28 mouse cellular contexts compared by ENCODE assay signal in genomic region chr2:154926843-154927242, GRCm38 (mm10). TPM values are rescaled to one million over a fixed set of nuclear protein-coding genes. Genes with fewer than 3 reads are reported as not detected.
DNase-seq lines count a peak whose midpoint lies in the region; ATAC-seq and TF ChIP-seq lines count a peak whose summit lies in the region.
"Had no signal": no experiment of that assay in that cellular context is flagged by ENCODE, and none has a peak within 500 bp of the region (broad histone marks: within the 10 kb centered on the region; RNA-seq: fewer than 3 reads in every experiment).

No protein-coding gene starts in this region.

- H3K4me2 ChIP-seq in limb, embryonic 11.5 days (ENCODE audit: low read depth, severe bottlenecking), result no peak overlapping the region
- no peak overlapping the region for H3K4me2 ChIP-seq in limb, embryonic 12.5 days
- no peak overlapping the region for H3K4me2 ChIP-seq in limb, embryonic 14.5 days (replicated peaks; ENCODE audit: low read depth, low read length, severe bottlenecking)
- no peak overlapping the region for H3K4me2 ChIP-seq in liver, embryonic 12.5 days
- H3K4me2 ChIP-seq in hindbrain, embryonic 14.5 days (replicated peaks), result no peak overlapping the region
- H3K4me2 ChIP-seq: embryonic facial prominence, embryonic 12.5 days; embryonic facial prominence, embryonic 15.5 days; forebrain, embryonic 12.5 days had no signal

- H3K4me1 ChIP-seq in limb, embryonic 11.5 days (ENCODE audit: control insufficient read depth, insufficient read depth, low read length), result peaks cover 12% of the 10 kb centered on the region
- peaks cover 44% of the 10 kb centered on the region for H3K4me1 ChIP-seq in limb, embryonic 10.5 days
- peaks cover 34% of the 10 kb centered on the region for H3K4me1 ChIP-seq in limb, embryonic 12.5 days (replicated peaks)
- peaks cover 11% of the 10 kb centered on the region for H3K4me1 ChIP-seq in limb, embryonic 14.5 days (ENCODE audit: control insufficient read depth, insufficient read depth, low read length)
- H3K4me1 ChIP-seq in liver, embryonic 12.5 days, result no peaks in the 10 kb centered on the region
- no peaks in the 10 kb centered on the region for H3K4me1 ChIP-seq in hindbrain, embryonic 14.5 days (replicated peaks; ENCODE audit: control insufficient read depth, insufficient read depth, low read length)

- H3K27ac ChIP-seq in limb, embryonic 11.5 days (replicated peaks; ENCODE audit: low read depth, low read length), result no peak overlapping the region
- no peak overlapping the region; the same call in 1 of the 2 replicates for H3K27ac ChIP-seq in limb, embryonic 10.5 days
- no peak overlapping the region for H3K27ac ChIP-seq in limb, embryonic 12.5 days
- no peak overlapping the region for H3K27ac ChIP-seq in limb, embryonic 14.5 days (replicated peaks; ENCODE audit: low read depth, low read length)
- H3K27ac ChIP-seq in liver, embryonic 12.5 days, result no peak overlapping the region
- H3K27ac ChIP-seq in hindbrain, embryonic 14.5 days, result no peak overlapping the region
- H3K27ac ChIP-seq: forebrain, embryonic 10.5 days had no signal

- H3K36me3 ChIP-seq in limb, embryonic 11.5 days (ENCODE audit: control insufficient read depth, insufficient read depth, low read length), result no peaks in the 10 kb centered on the region
- H3K36me3 ChIP-seq in limb, embryonic 10.5 days, result no peaks in the 10 kb centered on the region
- H3K36me3 ChIP-seq in limb, embryonic 12.5 days, result no peaks in the 10 kb centered on the region
- no peaks in the 10 kb centered on the region for H3K36me3 ChIP-seq in limb, embryonic 14.5 days (ENCODE audit: control insufficient read depth, insufficient read depth, low read length)
- no peaks in the 10 kb centered on the region for H3K36me3 ChIP-seq in liver, embryonic 12.5 days
- H3K36me3 ChIP-seq in hindbrain, embryonic 14.5 days (replicated peaks; ENCODE audit: control insufficient read depth, insufficient read depth), result no peaks in the 10 kb centered on the region
- H3K36me3 ChIP-seq: embryonic facial prominence, embryonic 12.5 days; embryonic facial prominence, embryonic 15.5 days; forebrain, embryonic 10.5 days; forebrain, embryonic 12.5 days; G1E had no signal

- H3K9ac ChIP-seq in limb, embryonic 11.5 days (ENCODE audit: low read length), result no peak overlapping the region
- no peak overlapping the region for H3K9ac ChIP-seq in limb, embryonic 12.5 days (replicated peaks)
- no peak overlapping the region for H3K9ac ChIP-seq in limb, embryonic 14.5 days (ENCODE audit: low read depth, low read length, severe bottlenecking)
- no peak overlapping the region for H3K9ac ChIP-seq in liver, embryonic 12.5 days
- H3K9ac ChIP-seq in hindbrain, embryonic 14.5 days, result no peak overlapping the region
- H3K9ac ChIP-seq: embryonic facial prominence, embryonic 12.5 days; embryonic facial prominence, embryonic 15.5 days had no signal

- peak; percentile 34 for DNase-seq in embryo, embryonic 11 days
- no peak for DNase-seq in embryo, embryonic 9.5 days (ENCODE audit: extremely low spot score)
- DNase-seq in limb, embryonic 11.5 days (ENCODE audit: low spot score), result peak; percentile 61
- no peak for DNase-seq in limb, embryonic 10.5 days (ENCODE audit: low spot score)
- DNase-seq in limb, embryonic 14.5 days (ENCODE audit: low spot score), result peak; percentile 60
- DNase-seq in hindbrain, embryonic 14.5 days (ENCODE audit: low spot score), result no peak
- DNase-seq: adrenal gland, adult 8-10 months; adrenal gland, postnatal 14 days; adrenal gland, postnatal 36 days; B cell, adult 2 months; cerebellum, adult 11-12 months; cerebellum, adult 2 months; cerebellum, adult 9-10 months; cerebellum, postnatal 10 days; cerebellum, postnatal 25 days had no signal

- WGBS in limb, embryonic 11.5 days, result 15% methylated on average over 6 of the region's 6 CpGs
- WGBS in limb, embryonic 10.5 days, result 34% methylated on average over 6 of the region's 6 CpGs
- 17% methylated on average over 6 of the region's 6 CpGs for WGBS in limb, embryonic 12.5 days
- 25% methylated on average over 6 of the region's 6 CpGs for WGBS in limb, embryonic 14.5 days
- 75% methylated on average over 6 of the region's 6 CpGs for WGBS in liver, embryonic 12.5 days (ENCODE audit: insufficient replicate concordance)
- 90% methylated on average over 6 of the region's 6 CpGs for WGBS in hindbrain, embryonic 14.5 days

- TF ChIP-seq POLR2A in limb, embryonic 14.5 days (IDR thresholded peaks at IDR 0.05; ENCODE audit: borderline replicate concordance, extremely low read depth, insufficient read depth, insufficient read length), result no peak

- peak; percentile 70 for ATAC-seq in limb, embryonic 11.5 days (ENCODE audit: insufficient number of reproducible peaks, low FRiP score, low TSS enrichment, low read depth)
- peak; percentile 80 for ATAC-seq in limb, embryonic 12.5 days (ENCODE audit: insufficient number of reproducible peaks, insufficient read depth, low FRiP score, low TSS enrichment, low read depth)
- ATAC-seq in limb, embryonic 14.5 days (ENCODE audit: low FRiP score, low read depth), result peak; percentile 67; the same call in 1 of the 2 replicates
- no peak for ATAC-seq in liver, embryonic 12.5 days
- ATAC-seq in hindbrain, embryonic 14.5 days (ENCODE audit: low FRiP score), result no peak
- ATAC-seq: activated CD4-positive, CD25-positive, alpha-beta regulatory T cell, adult 4 months; CD4-positive, CD25-positive, alpha-beta regulatory T cell, adult 4 months; forebrain, embryonic 14.5 days; forebrain, embryonic 16.5 days; Patski had no signal

- H3K9me3 ChIP-seq in limb, embryonic 11.5 days (ENCODE audit: control insufficient read depth, low read length), result no peaks in the 10 kb centered on the region
- H3K9me3 ChIP-seq in limb, embryonic 10.5 days (replicated peaks), result no peaks in the 10 kb centered on the region
- H3K9me3 ChIP-seq in limb, embryonic 12.5 days, result no peaks in the 10 kb centered on the region
- H3K9me3 ChIP-seq in limb, embryonic 14.5 days (ENCODE audit: control insufficient read depth, low read length), result no peaks in the 10 kb centered on the region
- no peaks in the 10 kb centered on the region for H3K9me3 ChIP-seq in liver, embryonic 12.5 days (replicated peaks)
- no peaks in the 10 kb centered on the region for H3K9me3 ChIP-seq in hindbrain, embryonic 14.5 days (ENCODE audit: control insufficient read depth, low read length)
- H3K9me3 ChIP-seq: embryonic facial prominence, embryonic 12.5 days; embryonic facial prominence, embryonic 15.5 days; forebrain, embryonic 10.5 days; forebrain, embryonic 12.5 days; G1E had no signal

- H3K27me3 ChIP-seq in limb, embryonic 11.5 days (ENCODE audit: control insufficient read depth, insufficient read depth, low read length), result no peaks in the 10 kb centered on the region
- no peaks in the 10 kb centered on the region for H3K27me3 ChIP-seq in limb, embryonic 10.5 days (ENCODE audit: low read depth, poor library complexity, severe bottlenecking)
- peaks cover 11% of the 10 kb centered on the region for H3K27me3 ChIP-seq in limb, embryonic 12.5 days
- no peaks in the 10 kb centered on the region for H3K27me3 ChIP-seq in limb, embryonic 14.5 days (ENCODE audit: control insufficient read depth, insufficient read depth, low read length)
- H3K27me3 ChIP-seq in liver, embryonic 12.5 days (replicated peaks), result peaks cover 12% of the 10 kb centered on the region
- H3K27me3 ChIP-seq in hindbrain, embryonic 14.5 days (ENCODE audit: control insufficient read depth, insufficient read depth, low read length), result no peaks in the 10 kb centered on the region; the same call in 1 of the 2 replicates
- H3K27me3 ChIP-seq: embryonic facial prominence, embryonic 12.5 days; embryonic facial prominence, embryonic 15.5 days had no signal

- no peak overlapping the region for H3K4me3 ChIP-seq in limb, embryonic 11.5 days (ENCODE audit: low read depth, low read length)
- no peak overlapping the region for H3K4me3 ChIP-seq in limb, embryonic 10.5 days
- no peak overlapping the region for H3K4me3 ChIP-seq in limb, embryonic 12.5 days (replicated peaks)
- H3K4me3 ChIP-seq in limb, embryonic 14.5 days (replicated peaks; ENCODE audit: low read length), result no peak overlapping the region
- no peak overlapping the region for H3K4me3 ChIP-seq in liver, embryonic 12.5 days
- H3K4me3 ChIP-seq in hindbrain, embryonic 14.5 days (replicated peaks; ENCODE audit: low read length), result no peak overlapping the region
- H3K4me3 ChIP-seq: embryonic facial prominence, embryonic 12.5 days; embryonic facial prominence, embryonic 15.5 days; erythroblast, embryonic 14.5 days; forebrain, embryonic 10.5 days; forebrain, embryonic 12.5 days had no signal

RNA-seq across cellular contexts. Expression of gene Eif2s2, which starts 34.1 kb away (rescaled TPM):
- 152 and 153 TPM in 2 replicates for polyA plus RNA-seq in limb, embryonic 11.5 days (2014; fragmentation: Nextera tagmentation; extraction: Ambion mirVana)
- polyA plus RNA-seq in limb, embryonic 10.5 days (2016; fragmentation: Nextera tagmentation; extraction: Ambion mirVana), result 122 and 137 TPM in 2 replicates
- 107 and 113 TPM in 2 replicates for polyA plus RNA-seq in limb, embryonic 12.5 days (2016; fragmentation: Nextera tagmentation; extraction: Ambion mirVana)
- 47.3 and 73.6 TPM in 2 replicates for polyA plus RNA-seq in limb, embryonic 14.5 days (2012; rRNA removed)
- polyA plus RNA-seq in limb, embryonic 14.5 days (2014; fragmentation: Nextera tagmentation; extraction: Ambion mirVana), result 111 and 116 TPM in 2 replicates
- polyA plus RNA-seq in liver, embryonic 12.5 days (2016; fragmentation: Nextera tagmentation; extraction: Ambion mirVana), result 111 and 115 TPM in 2 replicates
- polyA plus RNA-seq in hindbrain, embryonic 14.5 days (2014; fragmentation: Nextera tagmentation; extraction: Ambion mirVana), result 72.7 and 74.2 TPM in 2 replicates

Comparison
In these comparisons a context has a peak if more than half of its experiments do, and no peak if none do; other contexts are left out.
1. DNase-seq: peak in embryo, embryonic 11 days (single experiment), limb, embryonic 11.5 days (single experiment) and limb, embryonic 14.5 days (single experiment); none in embryo, embryonic 9.5 days (single experiment), limb, embryonic 10.5 days (single experiment) and hindbrain, embryonic 14.5 days (single experiment).
2. ATAC-seq: peak in limb, embryonic 11.5 days (single experiment), limb, embryonic 12.5 days (single experiment) and limb, embryonic 14.5 days (single experiment); none in liver, embryonic 12.5 days (single experiment) and hindbrain, embryonic 14.5 days (single experiment).